Mouse (Mus musculus): ENCODE measurements around the gene Syce2.
A peak's percentile ranks its signal among the peaks of the same experiment; 100 is the strongest.

Syce2 gene

DNA sequence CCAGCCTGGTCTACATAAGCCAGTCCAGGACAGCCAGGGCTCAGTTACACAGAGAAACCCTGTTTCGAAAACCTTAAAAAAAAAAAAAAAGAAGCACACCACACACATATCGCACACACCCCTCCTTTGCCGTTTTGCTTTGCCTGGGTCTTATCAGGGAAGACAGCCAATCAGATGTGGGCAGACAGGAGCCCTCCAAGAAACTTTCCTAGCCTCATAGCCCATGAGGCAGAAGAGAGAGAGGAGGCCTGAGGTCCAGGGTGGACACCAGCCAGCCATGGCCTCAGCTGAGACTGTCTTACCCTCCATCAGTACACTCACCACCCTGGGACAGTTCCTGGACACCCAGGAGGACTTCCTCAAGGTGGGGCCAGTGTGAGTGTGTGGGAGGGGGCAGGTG is 29.8 kb downstream of the Syce2 start, which contains the start of gene Klf1:
TSS of gene Klf1 (plus strand) at position 177 of the 400 bp plus-strand sequence.
- DNase-seq (ENCODE audit: low spot score in 2 of 2), result no peak

DNA sequence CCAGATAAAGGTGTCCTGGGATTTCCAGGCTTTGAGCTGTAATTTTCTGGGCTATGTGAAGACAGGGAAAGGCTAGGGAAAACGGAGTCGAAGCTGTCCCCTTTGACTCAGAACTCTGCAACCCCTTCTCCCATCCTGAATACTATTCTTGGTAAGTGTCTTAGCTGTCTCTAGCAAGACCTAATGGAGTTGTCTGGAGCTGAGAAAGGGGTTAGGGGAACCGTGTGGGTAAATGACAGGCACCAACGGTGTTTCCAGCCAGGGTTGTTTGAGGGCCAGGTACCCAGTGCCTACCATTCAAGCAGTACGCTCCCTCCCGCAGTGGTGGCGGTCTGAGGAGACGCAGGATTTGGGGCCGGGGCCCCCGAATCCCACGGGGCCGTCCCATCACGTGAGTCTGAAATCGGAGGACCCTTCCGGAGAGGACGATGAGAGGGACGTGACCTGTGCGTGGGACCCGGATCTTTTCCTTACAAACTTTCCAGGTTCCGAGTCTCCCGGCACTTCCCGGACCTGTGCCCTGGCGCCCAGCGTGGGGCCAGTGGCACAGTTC is 30.5 kb downstream of the Syce2 start:
- DNase-seq (ENCODE audit: low spot score in 2 of 2), result no peak

DNA sequence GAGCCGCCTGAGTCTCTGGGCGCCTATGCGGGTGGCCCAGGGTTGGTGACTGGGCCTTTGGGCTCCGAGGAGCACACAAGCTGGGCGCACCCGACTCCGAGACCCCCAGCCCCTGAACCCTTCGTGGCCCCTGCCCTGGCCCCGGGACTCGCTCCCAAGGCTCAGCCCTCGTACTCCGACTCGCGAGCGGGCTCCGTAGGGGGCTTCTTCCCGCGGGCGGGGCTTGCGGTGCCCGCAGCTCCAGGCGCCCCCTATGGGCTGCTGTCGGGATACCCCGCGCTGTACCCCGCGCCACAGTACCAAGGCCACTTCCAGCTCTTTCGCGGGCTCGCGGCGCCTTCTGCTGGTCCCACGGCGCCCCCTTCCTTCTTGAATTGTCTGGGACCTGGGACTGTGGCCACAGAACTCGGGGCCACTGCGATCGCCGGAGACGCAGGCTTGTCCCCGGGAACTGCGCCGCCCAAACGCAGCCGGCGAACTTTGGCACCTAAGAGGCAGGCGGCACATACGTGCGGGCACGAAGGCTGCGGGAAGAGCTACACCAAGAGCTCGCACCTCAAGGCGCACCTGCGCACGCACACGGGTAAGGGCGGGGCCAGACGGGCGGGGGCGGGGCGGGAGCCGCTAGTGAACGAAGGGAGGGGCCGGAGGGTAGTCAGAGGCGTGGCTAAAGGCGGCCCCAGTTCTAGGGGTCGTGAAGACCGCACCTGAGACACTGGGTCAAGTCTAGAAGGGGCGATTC is 31.2 kb downstream of the Syce2 start:
- DNase-seq (ENCODE audit: low spot score in 2 of 2), result peak; percentile 81 to 91

DNA sequence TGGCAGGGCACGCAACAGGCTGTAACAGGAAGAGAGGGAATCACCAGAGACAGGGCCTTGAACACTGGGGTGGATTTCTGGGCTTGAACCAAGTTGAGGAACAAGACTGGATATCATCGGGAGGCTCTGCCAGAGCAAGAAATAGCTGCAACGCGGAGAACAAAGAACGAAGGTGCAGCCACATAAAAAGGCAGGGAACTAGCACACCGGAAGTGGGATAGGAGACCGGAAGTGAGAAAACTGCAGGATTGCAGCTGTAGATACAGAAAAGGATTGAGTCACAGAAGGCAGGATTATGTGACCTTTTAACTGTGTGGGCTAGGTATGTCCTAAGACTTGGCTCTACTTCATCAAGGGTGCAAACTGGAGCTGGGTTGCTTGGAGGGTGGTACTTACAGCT is 32.4 kb downstream of the Syce2 start:
- DNase-seq (ENCODE audit: low spot score in 2 of 2), result no peak

DNA sequence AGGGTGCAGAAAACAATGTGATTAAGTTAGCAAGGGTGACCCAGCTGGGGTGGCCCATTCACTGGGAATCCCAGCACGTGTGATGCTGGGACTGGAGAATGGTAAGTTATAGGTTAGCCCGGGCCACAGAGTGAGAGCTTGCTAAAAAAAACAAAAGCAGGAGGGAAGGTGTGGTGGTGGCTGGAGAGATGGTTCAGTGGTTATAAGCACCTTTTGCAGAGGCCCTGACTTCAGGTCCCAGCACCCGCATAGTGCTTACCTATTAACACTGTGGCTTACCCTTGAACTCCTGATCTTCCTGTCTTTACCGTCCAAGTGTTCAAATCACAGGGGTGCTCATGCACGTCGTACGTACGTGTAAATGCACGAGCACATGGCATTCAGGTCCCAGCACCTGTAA is 35.1 kb downstream of the Syce2 start:
- DNase-seq (ENCODE audit: low spot score in 2 of 2), result no peak

DNA sequence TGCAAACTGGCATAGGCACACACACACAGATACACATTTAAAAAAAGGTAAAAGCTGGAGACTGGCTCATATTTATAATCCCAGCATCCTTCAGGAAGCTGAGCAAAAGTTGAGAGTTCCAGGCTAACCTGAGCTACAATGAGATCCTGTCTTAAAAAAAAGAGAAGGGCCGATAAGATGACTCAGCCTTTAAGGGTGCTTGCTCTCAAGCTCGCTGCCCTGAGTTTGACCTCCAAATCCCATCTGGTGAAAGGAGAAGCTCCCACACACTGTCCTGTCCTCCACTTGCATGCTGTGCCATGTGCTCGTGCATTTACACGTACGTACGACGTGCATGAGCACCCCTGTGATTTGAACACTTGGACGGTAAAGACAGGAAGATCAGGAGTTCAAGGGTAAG is 35.6 kb downstream of the Syce2 start:
- no peak for DNase-seq (ENCODE audit: low spot score in 2 of 2)

DNA sequence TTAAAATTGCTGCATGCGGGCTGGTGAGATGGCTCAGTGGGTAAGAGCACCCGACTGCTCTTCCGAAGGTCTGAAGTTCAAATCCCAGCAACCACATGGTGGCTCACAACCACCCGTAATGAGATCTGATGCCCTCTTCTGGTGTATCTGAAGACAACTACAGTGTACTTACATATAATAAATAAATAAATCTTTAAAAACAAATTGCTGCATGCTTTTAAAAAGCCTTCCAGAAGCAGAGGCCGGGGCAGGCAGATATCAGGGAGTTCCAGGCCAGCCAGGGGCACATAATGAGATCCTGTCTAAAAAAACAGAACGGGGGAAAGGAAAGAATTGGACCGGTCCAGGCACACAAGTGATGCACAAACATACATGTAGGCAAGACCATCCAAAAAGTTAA is 36.1 kb downstream of the Syce2 start:
- peak in 1 of 2 experiments; percentile 8 for DNase-seq (ENCODE audit: low spot score in 2 of 2)

DNA sequence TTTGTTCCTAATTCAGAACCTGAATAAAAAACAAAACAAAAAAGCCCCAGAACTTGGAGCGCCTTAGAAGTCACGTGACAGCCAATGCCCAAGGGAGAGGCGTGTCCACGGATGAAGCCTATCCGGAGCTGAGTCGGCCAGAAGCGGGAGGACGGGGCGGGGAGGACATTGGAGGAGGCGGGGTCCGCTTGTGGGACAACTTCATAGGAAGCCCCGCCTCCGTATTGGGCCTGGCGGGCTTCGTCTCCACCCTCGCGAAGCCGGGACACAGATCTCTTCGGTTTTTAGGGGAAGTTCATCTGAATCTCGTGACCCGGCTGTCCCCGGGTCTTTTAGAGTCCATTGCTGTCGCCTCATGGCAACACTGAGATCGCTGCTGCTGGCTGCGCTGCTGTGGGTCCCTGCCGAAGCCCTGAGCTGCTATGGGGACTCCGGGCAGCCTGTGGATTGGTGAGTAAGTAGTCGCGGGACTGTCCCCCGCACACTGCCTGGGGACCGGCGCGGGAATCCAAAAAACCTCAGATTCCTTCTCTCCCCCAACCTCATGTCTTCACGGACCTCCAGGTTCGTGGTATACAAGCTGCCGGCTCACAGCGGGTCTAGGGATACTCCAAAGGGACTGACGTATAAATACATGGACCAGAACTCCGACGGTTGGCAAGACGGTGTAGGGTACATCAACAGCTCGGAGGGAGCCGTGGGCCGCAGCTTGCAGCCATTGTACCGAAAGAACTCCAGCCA is 36.7 kb downstream of the Syce2 start, which contains the start of gene Dnase2a:
TSS of gene Dnase2a (plus strand) at position 140 of the 741 bp plus-strand sequence.
- peak; percentile 87 to 97 for DNase-seq (ENCODE audit: low spot score in 2 of 2)

DNA sequence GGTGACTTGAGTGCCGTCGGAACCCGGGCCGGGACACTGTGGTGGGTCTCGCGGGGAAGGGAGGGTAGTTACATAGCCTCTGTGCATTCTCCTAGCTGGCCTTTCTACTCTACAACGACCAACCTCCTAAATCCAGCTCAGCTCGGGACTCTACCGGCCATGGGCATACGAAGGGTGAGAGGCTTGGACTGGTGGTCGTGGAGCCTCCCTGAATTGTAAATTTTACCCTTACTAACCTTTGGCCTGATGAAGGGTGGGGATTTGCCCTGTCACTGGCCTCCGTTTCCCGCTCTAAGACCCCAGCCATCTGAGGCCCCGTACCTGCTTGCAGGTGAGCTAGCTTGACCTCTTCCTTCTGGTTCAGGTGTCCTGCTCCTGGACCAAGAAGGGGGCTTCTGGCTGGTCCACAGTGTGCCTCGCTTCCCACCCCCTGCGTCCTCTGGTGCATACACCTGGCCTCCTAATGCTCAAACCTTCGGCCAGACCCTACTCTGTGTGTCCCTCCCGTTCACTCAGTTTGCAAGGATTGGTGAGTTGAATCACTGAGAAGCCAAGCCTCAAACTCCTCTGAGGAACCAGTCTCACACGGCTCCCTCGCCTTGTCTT is 37.4 kb downstream of the Syce2 start:
- DNase-seq (ENCODE audit: low spot score in 2 of 2), result no peak

DNA sequence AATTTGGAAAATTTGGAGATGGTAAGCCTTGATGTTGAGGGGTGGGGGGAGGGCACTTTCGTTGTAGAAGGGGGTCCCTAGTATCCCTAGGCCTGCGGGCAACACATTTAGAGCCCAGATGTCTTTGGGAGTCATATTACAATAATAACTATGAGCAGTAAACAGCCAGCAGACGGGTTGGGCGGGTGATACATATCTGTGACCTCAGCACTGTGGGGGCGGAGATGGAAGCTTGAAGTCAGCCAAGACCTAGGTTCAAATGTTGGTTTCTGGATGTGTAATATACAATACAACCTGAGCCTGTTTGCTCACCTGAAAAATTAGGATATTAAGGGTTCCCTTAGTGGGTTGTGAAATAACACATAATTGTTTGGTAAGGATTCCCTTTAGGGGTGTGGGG is 38.0 kb downstream of the Syce2 start:
- no peak for DNase-seq (ENCODE audit: low spot score in 2 of 2)

DNA sequence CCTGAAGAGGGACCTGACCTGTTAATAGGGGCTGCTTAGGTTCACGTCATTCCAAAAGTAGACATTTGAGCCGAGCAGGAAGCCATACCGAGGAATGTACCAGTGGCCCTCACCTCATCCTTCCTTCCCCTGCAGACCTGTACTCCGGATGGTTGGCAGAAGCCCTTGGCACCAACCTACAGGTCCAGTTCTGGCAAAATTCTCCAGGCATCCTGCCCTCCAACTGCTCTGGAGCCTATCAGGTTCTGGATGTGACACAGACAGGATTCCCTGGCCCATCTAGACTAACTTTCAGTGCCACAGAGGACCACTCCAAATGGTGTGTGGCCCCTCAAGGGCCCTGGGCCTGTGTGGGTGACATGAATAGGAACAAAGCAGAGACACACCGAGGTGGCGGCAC is 38.6 kb downstream of the Syce2 start:
- no peak for DNase-seq (ENCODE audit: low spot score in 2 of 2)

DNA sequence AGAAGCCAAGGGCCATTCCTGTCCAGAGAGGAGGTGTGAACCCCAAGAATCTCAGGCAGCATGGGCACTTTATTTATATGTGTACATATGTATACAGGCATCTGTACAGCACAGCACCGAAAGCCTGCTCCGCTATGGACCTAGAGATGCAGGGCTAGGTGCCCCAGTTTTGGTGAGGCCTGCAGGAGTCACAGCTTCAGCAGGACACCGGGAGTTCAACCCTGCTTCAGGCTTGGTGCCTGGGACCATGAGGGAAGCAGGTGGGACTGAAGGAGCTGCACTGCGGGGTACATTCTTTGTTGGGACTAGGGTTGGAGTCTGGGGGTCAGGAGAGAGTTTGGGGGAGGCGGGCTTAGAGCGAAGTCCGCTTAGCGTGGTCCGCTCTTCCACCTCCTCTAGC is 39.9 kb downstream of the Syce2 start:
- no peak for DNase-seq (ENCODE audit: low spot score in 2 of 2)

DNA sequence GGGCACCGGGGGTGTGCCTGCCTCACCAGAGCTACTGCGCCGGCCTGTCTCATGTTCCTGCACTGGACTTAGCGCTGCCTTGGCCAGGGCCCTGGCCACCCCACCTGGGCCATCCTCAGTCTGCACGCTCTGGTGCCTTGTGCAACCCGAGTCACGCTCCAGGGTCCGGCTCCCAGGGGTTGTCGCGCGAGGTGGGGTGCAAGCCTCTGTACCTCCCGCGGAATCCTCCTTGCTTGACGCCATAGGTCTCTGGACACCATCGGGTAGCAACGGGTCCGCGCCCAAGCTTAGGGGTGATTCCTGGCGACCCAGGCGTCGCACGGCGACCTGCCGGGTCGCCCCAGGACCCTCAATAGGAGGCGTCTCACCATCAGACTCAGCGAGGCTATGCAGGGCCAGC is 40.5 kb downstream of the Syce2 start:
- DNase-seq (ENCODE audit: low spot score in 2 of 2), result no peak

DNA sequence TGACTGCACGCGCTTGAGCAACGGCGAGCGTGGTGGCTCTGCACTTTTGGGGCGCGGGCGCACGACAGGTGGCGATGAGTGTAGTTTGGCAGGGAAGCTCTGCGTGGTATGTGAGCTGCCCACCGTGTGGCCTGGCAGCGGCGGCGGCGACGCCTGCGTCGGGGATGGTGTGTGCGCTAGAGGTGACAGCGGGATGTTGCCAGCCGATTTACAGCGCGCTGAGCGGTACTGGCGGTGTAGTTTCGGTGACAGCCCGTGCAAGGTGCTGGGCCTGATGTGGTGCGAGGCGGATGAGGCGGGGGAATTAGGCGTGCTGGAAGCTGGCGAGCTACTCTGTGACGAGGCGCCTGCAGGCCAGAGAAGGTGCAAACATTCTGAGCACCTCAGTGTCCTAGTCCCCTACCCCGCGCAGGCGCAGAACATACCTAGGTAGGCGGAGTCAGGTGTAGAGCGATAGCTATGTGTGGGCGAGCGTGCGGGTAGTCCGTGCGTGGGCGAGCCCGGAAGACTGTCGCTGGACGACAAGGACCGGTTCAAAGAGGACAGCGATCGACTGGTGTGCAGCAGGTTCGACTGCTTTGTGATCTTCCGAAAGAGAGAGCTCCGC is 41.1 kb downstream of the Syce2 start:
- peak; percentile 80 to 89 for DNase-seq (ENCODE audit: low spot score in 2 of 2)

DNA sequence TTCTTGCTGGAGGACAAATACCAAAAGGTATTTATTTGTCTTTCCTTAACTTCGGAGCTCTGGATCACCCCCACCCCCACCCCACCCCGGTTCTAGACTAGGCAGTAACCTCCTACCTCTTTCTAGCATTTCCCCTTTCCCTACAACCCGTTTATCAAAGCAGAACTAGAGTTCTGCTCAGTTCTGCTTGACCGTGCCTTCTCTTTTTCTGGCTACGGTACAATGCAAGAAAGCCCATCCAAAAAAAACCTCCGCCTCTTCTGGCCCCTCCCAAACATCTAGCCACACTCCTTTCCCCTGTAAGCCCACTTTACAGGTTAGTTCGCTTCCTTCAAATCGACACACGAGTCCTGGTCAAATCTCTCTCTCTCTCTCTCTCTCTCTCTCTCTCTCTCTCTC is 41.6 kb downstream of the Syce2 start:
- DNase-seq (ENCODE audit: low spot score in 2 of 2), result no peak

DNA sequence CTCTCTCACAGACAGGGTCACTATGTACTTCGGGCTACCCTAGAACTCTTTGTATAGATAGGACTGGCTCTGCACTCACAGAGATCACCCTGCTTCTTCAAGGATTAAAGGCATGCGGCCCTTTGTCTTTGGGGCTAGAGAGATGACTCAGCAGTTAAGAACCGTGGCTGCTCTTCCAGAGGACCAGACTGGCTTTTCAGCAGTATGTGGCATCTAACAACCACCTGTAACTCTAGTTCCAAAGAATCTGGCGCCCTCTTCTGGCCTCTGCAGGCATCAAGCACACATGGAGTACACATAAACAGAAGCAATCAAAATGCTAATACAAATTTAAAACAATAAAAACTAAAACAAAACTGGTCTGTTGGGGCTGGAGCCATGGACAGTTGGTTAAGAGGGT is 42.0 kb downstream of the Syce2 start:
- peak; percentile 34 to 73 for DNase-seq (ENCODE audit: low spot score in 2 of 2)

DNA sequence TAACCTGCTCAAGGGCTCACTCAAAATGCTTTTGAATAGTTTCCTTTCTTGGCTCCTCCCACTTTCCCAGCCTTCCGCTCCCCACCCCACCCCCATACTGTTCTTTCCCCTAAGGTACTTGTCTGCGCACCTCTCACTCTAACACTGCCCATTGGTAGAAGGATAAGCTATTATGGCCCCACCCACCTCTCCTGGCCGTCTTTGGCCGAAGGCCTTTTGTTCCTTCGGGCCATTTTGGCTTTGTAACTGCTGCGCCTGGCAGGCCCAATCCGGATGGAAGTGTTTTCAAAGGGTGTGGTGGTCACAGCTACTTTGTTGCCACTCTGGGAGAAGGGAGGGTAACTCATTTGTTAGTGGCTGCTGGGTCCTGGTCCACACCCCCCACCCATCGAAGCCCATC is 43.4 kb downstream of the Syce2 start:
- no peak for DNase-seq (ENCODE audit: low spot score in 2 of 2)

DNA sequence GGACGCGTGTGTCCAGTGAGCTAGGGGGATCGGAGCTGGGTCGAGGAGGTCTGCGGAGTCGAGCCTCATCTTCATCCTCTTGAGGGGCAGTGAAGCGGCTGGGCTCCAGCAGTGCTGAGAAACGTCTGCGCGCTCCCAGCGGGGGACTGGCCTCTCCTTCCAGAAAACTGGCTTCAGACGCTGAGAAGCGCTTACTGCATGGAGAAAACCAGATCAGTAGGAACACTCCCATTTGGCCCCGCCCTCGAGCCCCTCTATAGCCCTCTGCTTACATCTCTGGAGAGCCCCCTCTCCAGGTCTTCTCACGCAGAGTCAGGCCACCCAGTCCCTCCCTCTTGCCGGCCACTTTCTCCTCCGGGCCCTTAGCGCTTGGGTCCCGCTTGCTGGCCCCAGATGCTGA is 45.9 kb downstream of the Syce2 start:
- DNase-seq (ENCODE audit: low spot score in 2 of 2), result no peak

DNA sequence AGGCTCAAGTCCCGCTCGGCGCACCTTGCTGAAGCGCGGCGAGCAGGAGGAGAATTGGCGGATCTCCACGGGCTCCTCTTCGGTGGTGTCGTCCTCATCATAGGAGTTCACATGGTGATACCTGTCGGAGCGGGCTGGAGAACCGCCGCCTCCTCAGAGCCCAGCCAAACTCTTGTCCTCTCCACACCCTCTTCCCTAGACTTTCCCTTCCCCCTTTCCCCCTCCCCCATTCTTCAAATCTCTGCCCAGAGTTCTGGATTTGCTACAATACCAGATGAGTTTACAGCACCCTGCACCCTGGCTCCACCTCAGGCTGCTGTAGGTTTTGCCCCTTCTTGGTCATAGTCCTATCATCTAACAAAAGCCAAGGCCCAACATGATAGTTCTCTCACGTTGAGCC is 46.7 kb downstream of the Syce2 start:
- DNase-seq (ENCODE audit: low spot score in 2 of 2), result no peak

DNA sequence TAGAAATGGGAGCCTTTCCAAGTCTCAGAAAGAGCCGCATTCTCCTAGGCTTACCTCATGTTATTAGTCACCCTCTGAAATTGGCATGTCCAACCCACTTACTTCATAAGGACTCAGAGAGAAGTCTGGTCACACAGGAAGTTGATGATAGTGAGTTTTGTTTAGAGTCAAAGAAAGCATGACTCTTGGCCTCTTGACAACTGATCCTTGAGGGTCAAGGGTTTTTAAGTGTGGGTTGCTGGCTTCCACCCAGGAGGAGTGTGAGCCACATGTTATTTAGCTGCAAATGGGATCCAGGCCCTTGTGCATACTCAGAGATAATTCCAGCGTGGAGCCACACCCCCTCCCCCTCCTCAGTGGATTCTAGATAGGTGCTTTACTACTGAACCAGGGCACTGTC is 49.7 kb downstream of the Syce2 start:
- DNase-seq (ENCODE audit: low spot score in 2 of 2), result no peak

DNA sequence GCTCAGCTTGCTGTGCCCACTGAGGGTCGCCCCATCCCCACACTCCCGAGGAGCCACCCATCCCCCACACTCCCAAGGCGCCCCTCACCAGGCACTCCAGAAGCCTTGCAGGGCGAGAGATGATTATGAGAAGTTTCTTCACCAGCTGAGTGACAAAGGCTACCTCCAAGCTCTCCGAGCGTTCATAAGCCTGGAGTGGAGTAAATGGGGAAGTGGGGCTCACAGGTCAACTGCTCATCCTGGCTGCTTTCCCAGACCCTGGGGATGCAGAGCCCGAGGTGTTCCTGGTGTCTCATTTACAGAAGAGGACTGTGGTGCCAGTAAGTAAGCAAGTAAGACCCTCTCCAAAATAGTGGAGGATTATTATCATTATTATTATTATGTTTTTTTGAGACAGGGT is 53.6 kb downstream of the Syce2 start:
- DNase-seq (ENCODE audit: low spot score in 2 of 2), result no peak

DNA sequence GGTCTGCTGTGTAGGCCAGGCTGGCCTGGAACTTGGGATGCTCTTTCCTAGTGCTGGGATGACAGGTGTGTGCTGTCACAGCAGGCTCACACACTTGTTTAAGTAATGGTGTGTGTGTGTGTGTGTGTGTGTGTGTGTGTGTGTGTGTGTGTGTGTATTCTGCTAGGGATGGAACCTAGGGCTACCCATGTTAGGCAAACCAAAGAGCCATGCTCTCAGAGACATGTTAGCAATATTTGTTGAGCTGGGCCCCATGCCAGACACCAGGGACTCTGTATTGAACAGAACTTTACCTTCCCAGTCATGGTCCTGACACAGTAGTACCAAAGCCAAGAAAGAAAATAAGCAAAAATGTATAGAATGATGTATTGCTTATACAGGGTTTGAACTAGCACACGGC is 55.6 kb downstream of the Syce2 start:
- no peak for DNase-seq (ENCODE audit: low spot score in 2 of 2)
